Mouse (Mus musculus) ES-E14 (cell line): ENCODE data around the gene Man1a2. TPM values are rescaled to one million over a fixed set of nuclear protein-coding genes. Genes with fewer than 3 reads are reported as not detected.

ENCODE experiments used
- DNase-seq: peaks from one replicate; pipeline ENCODE4 v3.0.0-alpha.2; 2013; ENCODE audit warnings: low read depth, low spot score
- H3K27ac ChIP-seq: 2 replicates; pipeline ENCODE4 v1.5.1; 2012; ENCODE audit warnings: low read depth, mild to moderate bottlenecking, low read length, moderate library complexity, mixed read lengths; ENCODE audit not compliant: poor library complexity, insufficient read depth, severe bottlenecking
- H3K36me3 ChIP-seq: 2 replicates; pipeline ENCODE4 v1.6.1; 2012; ENCODE audit warnings: mild to moderate bottlenecking, low read length, moderate library complexity, mixed read lengths; ENCODE audit not compliant: control insufficient read depth, poor library complexity, insufficient read depth, severe bottlenecking
- H3K4me1 ChIP-seq, 2 experiments: fragments of 150-350 bp in 1 of 2; sonication (generic) in 1 of 2; 2 replicates each; pipeline ENCODE4 v1.6.1; 2012; ENCODE audit warnings: low read length in 2 of 2, mild to moderate bottlenecking in 1 of 2, mixed read lengths in 1 of 2; ENCODE audit not compliant: control insufficient read depth in 2 of 2, insufficient read depth in 2 of 2, poor library complexity in 1 of 2
- H3K4me3 ChIP-seq, 2 experiments: fragments of 150-350 bp in 1 of 2; sonication (generic) in 1 of 2; 2 replicates each; pipeline ENCODE4 v1.5.1; 2012; ENCODE audit warnings: low read length in 2 of 2, low read depth in 1 of 2, mild to moderate bottlenecking in 1 of 2, mixed read lengths in 1 of 2; ENCODE audit not compliant: insufficient read depth in 1 of 2, poor library complexity in 1 of 2, severe bottlenecking in 1 of 2
- H3K9ac ChIP-seq: 2 replicates; pipeline ENCODE4 v1.6.1; 2012; ENCODE audit warnings: low read depth, mild to moderate bottlenecking, low read length, mixed read lengths; ENCODE audit not compliant: poor library complexity, insufficient read depth, severe bottlenecking
- H3K9me3 ChIP-seq: fragments of 150-350 bp; sonication (generic); 2 replicates; pipeline ENCODE4 v1.6.1; 2012; ENCODE audit warnings: low read depth, mild to moderate bottlenecking, low read length; ENCODE audit not compliant: control insufficient read depth, insufficient read depth
- CHD2 ChIP-seq: IDR thresholded peaks from 2 replicates; pipeline ENCODE4 v1.6.1; 2014; ENCODE audit warnings: mild to moderate bottlenecking, low read depth, low read length, inconsistent platforms
- HCFC1 ChIP-seq: IDR thresholded peaks from 2 replicates; pipeline ENCODE4 v1.6.1; 2012; ENCODE audit warnings: low read length, inconsistent platforms, borderline replicate concordance; ENCODE audit not compliant: insufficient read depth
- MAFK ChIP-seq: IDR thresholded peaks from 2 replicates; pipeline ENCODE4 v1.6.1; 2014; ENCODE audit warnings: mild to moderate bottlenecking, low read depth, low read length, inconsistent platforms; ENCODE audit not compliant: insufficient read depth
- ZC3H11A ChIP-seq: IDR thresholded peaks from 2 replicates; pipeline ENCODE4 v1.6.1; 2012; ENCODE audit warnings: low read depth, mild to moderate bottlenecking, inconsistent platforms, low read length, borderline replicate concordance
- ZNF384 ChIP-seq: IDR thresholded peaks from 2 replicates; pipeline ENCODE4 v1.6.1; 2012; ENCODE audit warnings: low read depth, low read length, inconsistent platforms
- in situ Hi-C, 2 experiments: fragments of 600-800 bp; cut with MboI; formaldehyde crosslinking; loops; one replicate each; pipeline ENCODE4 v1.15.1; 2025; ENCODE audit warnings: low sequenced_read_pairs in 2 of 2, inconsistent platforms in 1 of 2; ENCODE audit not compliant: unreplicated experiment in 2 of 2
- total RNA-seq: library from RNA; depleted of rRNA; stranded (reverse); fragments of 300-350 nt; gene quantifications from 2 replicates; pipeline ENCODE4 v1.2.3, GENCODE M21; 2012; rRNA removed

Gene Man1a2
- 55.3 and 90.5 TPM in 2 replicates for total RNA-seq

DNA sequence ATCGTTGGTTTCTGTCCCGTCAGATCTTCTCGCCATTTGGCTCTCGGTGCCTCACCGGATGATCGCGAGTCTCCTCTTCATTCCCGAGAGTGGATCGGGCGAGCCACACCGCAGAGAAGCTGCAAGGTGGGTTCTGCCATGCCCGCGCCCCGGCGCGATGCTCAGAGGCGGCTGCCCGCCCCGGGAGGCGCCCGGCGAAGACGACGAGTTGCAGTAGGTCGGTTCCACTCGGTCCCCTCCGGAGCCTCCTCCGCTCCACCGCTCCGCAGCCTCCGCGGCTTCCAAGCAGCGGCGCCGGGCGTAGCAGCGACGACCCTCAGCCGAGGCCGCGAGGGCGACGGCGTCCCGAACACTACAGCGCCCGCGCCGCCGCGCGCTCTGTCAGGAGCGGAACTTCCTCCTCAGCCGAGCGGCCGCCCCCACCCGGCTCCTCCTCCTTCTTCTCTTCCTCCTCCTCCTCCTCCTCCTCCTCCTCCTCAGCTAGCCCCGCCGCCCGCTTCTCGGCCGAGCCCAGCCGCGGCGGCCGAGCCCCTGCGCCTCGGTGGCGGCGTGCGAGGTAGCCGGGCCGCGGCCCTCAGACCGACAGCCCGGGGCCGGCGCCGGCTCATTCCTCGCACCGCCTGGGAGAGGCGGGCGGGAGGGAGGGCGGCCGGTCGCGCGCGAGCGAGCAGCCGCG lies at the start of gene Man1a2:
Gene Man1a2, minus strand, starts transcription at position 417 of the 676 bp plus-strand sequence.
- H3K4me1 ChIP-seq, result peaks cover 6 to 7% of the 10 kb centered on the region in 2 experiments; a peak in 2 of 4 replicates
- TF ChIP-seq ZC3H11A (no peak), CHD2 (peak; percentile 57; the same call in 1 of the 2 replicates), ZNF384 (no peak), MAFK (no peak)
- peak within 1 kb of the TSS; percentile 75 to 94 for H3K4me3 ChIP-seq
- in situ Hi-C loops, result no loop called here
- H3K36me3 ChIP-seq, result no peaks in the 10 kb centered on the region
- DNase-seq, result peak; percentile 51
- H3K9ac ChIP-seq, result peak within 1 kb of the TSS; percentile 91
- H3K9me3 ChIP-seq, result no peaks in the 10 kb centered on the region
- no peak within 1 kb of the TSS; the same call in 1 of the 2 replicates for H3K27ac ChIP-seq

DNA sequence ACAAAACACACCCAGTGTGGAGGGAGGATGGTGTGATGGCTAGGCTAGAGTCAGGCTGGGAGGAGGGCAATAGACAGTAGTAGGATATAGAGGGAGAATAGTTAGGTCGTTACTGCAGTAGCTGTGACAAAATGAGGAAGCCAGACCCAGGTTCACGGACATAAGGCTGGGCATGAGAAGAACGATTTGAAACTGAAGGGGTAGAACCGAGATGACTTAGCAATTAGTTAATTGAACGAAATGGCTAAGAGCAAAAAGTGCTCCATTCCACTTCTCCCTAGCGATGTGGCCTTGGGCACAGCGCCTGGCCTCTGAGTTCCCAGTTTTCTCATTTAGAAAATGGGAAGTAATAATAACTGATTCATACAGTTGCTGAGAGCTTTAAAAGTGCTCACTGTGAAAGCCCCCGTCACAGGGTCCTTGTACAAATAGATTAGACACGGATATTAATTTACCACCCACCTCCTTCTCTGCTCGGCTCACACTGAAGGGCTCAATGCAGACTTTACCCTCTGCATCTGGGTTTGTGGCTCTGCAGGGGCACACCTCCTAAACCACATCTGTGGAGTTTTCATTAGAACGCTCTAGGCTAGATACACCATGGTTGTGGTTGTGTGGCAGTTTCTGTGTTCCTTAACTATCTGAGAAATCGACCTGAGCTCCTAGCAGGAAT lies 49.3 kb upstream of the Man1a2 start:
- Histone ChIP-seq H3K36me3 (no peaks in the 10 kb centered on the region), H3K4me3 (no peak overlapping the region), H3K9me3 (no peaks in the 10 kb centered on the region), H3K9ac (no peak overlapping the region), H3K4me1 (no peaks in the 10 kb centered on the region), H3K27ac (no peak overlapping the region)
- no peak for DNase-seq
- TF ChIP-seq ZNF384, result no peak
- TF ChIP-seq CHD2, result no peak
- TF ChIP-seq MAFK, result no peak
- TF ChIP-seq ZC3H11A, result no peak
- TF ChIP-seq HCFC1, result no peak
- in situ Hi-C loops, result no loop called here

DNA sequence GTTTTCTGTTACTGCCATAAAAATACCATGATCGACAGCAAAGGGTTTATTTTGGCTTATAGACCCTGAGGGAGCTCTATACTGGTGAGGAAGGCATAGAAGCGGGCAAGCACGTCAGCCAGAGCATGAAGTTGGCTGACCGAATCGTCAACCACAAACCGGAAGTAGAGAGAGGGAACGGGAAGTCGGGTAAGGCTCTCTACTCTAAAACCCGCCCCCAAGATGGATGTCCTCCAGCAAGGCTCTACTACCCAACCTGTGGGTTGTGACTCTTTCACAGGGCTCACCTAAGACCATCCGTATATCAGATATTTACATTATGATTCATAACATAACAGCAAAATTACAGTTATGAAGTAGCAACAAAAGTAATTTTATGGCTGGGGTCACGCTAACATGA lies 46.6 kb upstream of the Man1a2 start:
- no peaks in the 10 kb centered on the region for H3K4me1 ChIP-seq
- no peak overlapping the region for H3K27ac ChIP-seq
- H3K9me3 ChIP-seq, result no peaks in the 10 kb centered on the region
- no peak for DNase-seq
- in situ Hi-C loops, result no loop called here
- TF ChIP-seq HCFC1 (no peak), CHD2 (no peak), ZNF384 (no peak), MAFK (no peak), ZC3H11A (no peak)
- H3K9ac ChIP-seq, result no peak overlapping the region
- no peaks in the 10 kb centered on the region for H3K36me3 ChIP-seq
- no peak overlapping the region for H3K4me3 ChIP-seq

DNA sequence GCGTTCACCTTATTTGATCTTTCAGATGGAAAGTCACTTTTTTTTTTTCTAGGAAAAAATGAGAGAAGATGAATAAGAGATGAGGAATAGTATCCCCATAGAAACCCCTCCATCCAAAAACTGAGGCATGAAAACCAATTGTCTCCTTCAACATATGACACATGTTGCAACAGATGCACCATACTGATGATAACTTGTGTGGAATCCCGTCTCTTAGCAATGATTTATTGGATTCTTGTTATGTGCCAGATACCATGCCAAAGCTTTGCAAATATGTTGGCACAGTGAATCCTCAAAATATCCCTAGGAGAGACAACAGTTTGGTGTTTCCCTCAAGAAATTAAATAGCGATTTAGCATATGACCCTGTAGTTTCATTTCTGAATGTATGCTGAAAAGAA lies 46.0 kb upstream of the Man1a2 start:
- Histone ChIP-seq H3K27ac (no peak overlapping the region), H3K4me3 (no peak overlapping the region), H3K4me1 (no peaks in the 10 kb centered on the region), H3K9ac (no peak overlapping the region), H3K9me3 (no peaks in the 10 kb centered on the region), H3K36me3 (no peaks in the 10 kb centered on the region)
- TF ChIP-seq CHD2 (no peak), ZC3H11A (no peak), MAFK (no peak), ZNF384 (no peak), HCFC1 (no peak)
- in situ Hi-C loops, result no loop called here
- DNase-seq, result no peak
